Mouse (Mus musculus) 3T3-L1 (cell line): Measurements from ENCODE around the gene Myg1.

Source experiments
- DNase-seq: peaks from one replicate; pipeline ENCODE4 v3.0.0-alpha.2; 2015; ENCODE audit warnings: low read depth, low spot score

The Myg1 gene

GRCm38 (mm10) chr15:102331610-102332015 lies at the start of gene Myg1:
TSS of gene Myg1 (plus strand) at chr15:102331709.
- DNase-seq = peak; percentile 95

- no peak for DNase-seq
These were observed 48.8 kb upstream of the Myg1 start for GRCm38 (mm10) chr15:102282463-102283292.

GRCm38 (mm10) chr15:102283648-102284047 lies 47.9 kb upstream of the Myg1 start:
- no peak for DNase-seq

- peak; percentile 89 for DNase-seq
These were observed 44.1 kb upstream of the Myg1 start for GRCm38 (mm10) chr15:102287395-102287794.

GRCm38 (mm10) chr15:102295633-102296367 lies 35.7 kb upstream of the Myg1 start, which contains the start of gene Espl1:
TSS of gene Espl1 (plus strand) at chr15:102296266.
- peak; percentile 97 for DNase-seq

GRCm38 (mm10) chr15:102296368-102297006 lies 35.0 kb upstream of the Myg1 start:
- DNase-seq = peak; percentile 24

GRCm38 (mm10) chr15:102302542-102302941 lies 29.0 kb upstream of the Myg1 start:
- DNase-seq = no peak

GRCm38 (mm10) chr15:102308717-102309116 lies 22.8 kb upstream of the Myg1 start:
- no peak for DNase-seq

- no peak for DNase-seq
These were observed 21.2 kb upstream of the Myg1 start for GRCm38 (mm10) chr15:102310074-102310845.

- DNase-seq = no peak
These were observed 20.0 kb upstream of the Myg1 start for GRCm38 (mm10) chr15:102311489-102311888.

GRCm38 (mm10) chr15:102315292-102315691 lies 16.2 kb upstream of the Myg1 start:
- DNase-seq = no peak

- peak; percentile 80 for DNase-seq
These were observed 15.2 kb upstream of the Myg1 start for GRCm38 (mm10) chr15:102316263-102316662.

- peak; percentile 38 for DNase-seq
These were observed 6.6 kb upstream of the Myg1 start for GRCm38 (mm10) chr15:102324654-102325473.

- peak; percentile 89 for DNase-seq
These were observed 5.4 kb upstream of the Myg1 start, which contains the start of gene Pfdn5 for GRCm38 (mm10) chr15:102326022-102326576. TSS of gene Pfdn5 (plus strand) at chr15:102326116.

GRCm38 (mm10) chr15:102326892-102327291 lies 4.6 kb upstream of the Myg1 start:
- peak; percentile 20 for DNase-seq

GRCm38 (mm10) chr15:102335254-102335653 lies 3.7 kb downstream of the Myg1 start:
- peak; percentile 46 for DNase-seq

- DNase-seq = peak; percentile 60
These were observed 4.4 kb downstream of the Myg1 start for GRCm38 (mm10) chr15:102335925-102336324.

GRCm38 (mm10) chr15:102336946-102337345 lies 5.4 kb downstream of the Myg1 start:
- no peak for DNase-seq

- no peak for DNase-seq
These were observed 8.1 kb downstream of the Myg1 start for GRCm38 (mm10) chr15:102339612-102340011.

- DNase-seq = peak; percentile 89
These were observed 10.1 kb downstream of the Myg1 start for GRCm38 (mm10) chr15:102341580-102341979.
